Mouse (Mus musculus): ENCODE measurements around the gene Fam169a.
A peak's percentile ranks its signal among the peaks of the same experiment; 100 is the strongest.
"Not testable (repeated sequence)": the region's sequence is repeated elsewhere in the genome, so short reads cannot be mapped to it uniquely, and the experiment has no call there.

Gene Fam169a

DNA sequence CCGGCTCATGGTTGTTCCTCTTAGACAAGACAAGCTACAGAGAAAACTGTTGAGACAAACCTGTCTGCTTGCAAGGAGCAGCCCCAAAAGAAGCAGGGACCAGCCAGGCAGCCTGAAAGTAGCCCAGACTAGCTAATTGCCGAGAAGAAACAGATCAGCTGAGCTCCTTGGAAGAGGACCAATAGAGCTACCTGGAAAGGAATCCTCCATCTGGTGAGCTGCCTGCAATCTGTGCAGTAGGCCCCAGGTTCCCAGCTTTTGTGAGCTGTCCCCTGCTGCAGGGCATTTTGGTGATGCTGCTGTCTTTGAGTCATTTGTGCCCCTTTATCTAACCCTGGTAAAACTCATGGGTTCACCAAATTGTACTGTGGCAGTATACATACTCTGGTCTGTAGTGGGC is 13.1 kb downstream of the Fam169a start:
- no peak for DNase-seq (ENCODE audit: low spot score)

- DNase-seq (ENCODE audit: low spot score): no peak
Measured at GRCm38 (mm10) chr13:97080615-97081014, 13.5 kb downstream of the Fam169a start.

DNA sequence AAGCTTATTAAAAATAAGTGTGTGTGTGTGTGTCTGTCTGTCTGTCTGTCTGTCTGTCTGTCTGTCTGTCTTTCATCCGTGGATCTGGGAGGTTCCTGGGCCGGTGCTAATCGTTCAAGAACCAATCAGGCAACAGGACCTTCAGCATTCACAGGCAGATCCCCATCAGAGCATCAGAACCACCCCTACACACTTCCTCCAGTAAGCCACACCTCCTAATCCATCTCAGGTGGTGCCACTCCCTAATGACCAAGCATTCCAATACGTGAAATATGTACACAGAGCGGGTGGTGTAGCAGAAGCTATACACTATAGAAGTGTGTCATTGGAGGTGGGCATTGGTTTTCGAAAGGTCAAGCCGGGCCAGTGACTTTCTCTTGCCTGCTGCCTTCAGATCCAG is 15.3 kb downstream of the Fam169a start:
- no peak for DNase-seq (ENCODE audit: low spot score)

DNA sequence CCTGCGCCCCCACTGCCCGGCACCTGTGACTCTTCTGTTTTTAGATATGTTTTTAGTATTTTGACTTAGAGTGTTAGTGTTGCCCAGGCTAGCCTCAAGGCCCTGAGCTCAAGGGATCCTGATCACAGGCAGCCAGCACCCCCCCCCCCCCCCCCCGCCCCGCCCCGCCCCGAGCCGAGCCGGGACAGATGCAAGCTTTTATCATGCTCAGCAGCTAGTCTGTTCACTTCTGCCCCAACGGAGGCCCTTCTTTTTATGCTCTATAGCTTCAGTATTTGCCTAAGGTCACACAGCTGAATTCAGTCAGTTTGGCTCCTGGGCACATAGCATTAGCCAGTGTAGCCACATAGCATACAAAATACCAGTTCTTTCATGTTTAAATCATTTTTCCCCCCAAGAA is 19.2 kb downstream of the Fam169a start:
- no peak for DNase-seq (ENCODE audit: low spot score)

DNA sequence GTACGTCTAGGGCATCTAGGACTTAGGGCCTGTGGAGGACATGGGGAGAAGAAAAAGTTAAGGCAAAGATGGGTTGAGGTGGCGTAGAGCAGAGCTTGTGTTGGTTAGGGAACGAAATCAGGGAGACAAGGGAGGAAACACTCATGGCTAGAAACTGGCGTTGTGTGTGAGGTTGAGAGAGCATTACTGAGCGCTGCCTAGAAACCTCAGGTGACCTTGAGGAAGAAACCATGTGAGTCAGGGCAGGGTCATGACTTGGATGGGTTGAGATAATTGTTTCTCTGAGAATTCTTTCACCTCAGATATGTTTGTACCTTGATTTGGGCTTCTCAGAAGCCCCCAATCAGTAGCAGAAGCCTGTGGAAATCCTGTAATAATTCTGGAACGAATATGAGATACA is 20.3 kb downstream of the Fam169a start:
- no peak for DNase-seq (ENCODE audit: low spot score)

DNA sequence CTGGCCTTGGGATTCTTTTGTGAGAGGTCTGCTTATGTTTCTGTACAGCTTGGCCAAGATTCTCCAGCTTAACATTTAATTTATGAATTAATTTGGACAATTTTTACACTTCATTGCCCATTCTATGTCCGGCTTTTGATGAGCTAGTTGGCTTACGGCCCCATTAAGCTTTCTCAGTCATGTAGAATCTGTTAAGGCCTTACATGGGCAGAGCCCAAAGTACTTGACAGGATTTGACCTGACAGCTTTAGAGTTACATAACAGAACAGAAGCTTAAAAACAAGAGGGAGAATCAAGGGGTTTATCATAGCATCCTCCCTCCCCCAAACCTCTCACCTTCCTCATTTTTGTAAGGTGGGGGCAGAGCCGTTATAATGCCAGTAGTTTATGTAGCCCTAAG is 21.1 kb downstream of the Fam169a start:
- no peak for DNase-seq (ENCODE audit: low spot score)

DNA sequence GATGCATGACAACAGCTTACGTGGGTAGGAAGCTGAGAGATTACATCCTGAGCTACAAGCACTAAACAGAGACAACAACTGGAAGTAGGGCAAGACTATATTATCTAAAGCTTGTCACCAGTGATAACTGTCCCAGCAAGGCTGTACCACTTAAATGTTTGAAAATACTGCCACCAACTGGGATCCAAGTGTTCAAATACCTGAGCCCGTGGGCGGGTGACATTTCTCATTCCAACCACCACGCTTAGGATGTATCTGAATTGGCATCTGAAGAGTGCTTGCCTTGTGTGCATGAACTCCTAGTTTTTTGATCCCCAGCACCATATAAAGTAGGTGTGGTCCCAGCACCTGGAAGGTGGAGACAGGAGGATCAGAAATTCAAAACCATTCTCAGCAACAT is 28.6 kb downstream of the Fam169a start:
- no peak for DNase-seq (ENCODE audit: low spot score)

DNA sequence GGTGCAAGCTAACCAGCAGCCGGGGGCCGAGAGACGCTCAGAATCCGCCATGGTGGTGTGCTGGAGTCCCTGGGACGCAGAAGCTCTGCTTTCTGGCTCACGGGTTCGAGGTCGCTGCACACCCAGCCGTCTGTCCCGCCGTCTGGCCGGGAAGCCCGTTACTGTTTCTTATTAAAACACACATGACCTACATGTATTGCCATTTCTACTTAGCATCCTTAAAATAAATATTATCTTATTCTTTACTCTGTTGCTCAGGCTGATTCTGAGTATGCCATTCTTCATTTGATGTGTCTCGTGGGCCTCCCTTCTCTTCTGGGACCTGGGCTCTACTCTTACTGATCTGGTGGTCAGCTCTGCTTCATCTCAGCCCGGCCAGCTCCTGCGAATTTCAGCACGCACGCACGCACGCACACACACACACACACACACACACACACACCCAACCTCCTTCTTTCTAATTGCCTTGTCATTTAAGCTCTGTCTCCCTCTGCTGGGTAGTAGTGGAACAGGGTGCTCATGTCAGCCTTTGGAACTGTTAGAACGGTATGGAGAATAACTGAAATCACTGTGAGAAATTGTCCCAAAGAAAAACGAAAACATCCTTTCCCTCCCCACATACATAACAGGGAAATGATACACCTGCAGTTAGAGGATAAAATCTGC is 32.2 kb downstream of the Fam169a start, which contains the start of gene Gm6169:
Gene Gm6169 (minus strand): TSS at position 51 of the 666 bp plus-strand sequence.
- DNase-seq (ENCODE audit: low spot score): peak; percentile 77

DNA sequence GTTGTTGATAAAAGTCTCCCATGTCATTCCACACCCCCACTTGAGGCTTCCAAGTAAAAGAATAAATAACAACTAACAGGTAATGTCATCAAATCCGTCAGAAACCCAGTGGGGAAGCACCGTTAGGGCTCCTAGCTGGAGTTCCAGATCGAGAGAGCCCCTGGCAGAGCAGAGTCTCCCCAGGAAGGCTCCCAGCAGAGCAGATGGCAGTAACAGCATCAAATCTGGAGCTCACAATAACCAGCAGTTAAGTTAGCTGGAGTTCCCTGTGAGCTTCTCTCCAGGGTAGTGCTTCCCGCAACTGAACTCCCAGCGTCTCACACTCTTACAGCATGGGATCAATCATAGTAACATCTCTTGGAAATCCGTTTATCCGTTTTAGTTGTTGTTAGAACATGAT is 37.9 kb downstream of the Fam169a start:
- no peak for DNase-seq (ENCODE audit: low spot score)

DNA sequence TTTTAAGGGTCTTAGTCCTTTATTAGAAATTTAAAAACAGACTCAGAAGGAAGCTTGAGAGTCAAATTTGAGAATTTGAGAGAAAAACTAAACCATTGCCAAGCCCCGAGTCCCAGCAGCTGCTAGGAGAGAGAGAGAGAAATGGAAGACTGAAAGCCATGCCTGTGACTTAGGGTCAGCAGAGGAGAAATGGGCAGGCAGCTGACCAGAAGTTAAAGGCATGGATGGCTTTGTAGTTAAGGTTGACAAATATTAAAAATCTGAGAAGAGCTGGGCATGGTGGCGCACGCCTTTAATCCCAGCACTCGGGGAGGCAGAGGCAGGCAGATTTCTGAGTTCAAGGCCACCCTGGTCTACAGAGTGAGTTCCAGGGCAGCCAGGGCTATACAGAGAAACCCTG is 40.6 kb downstream of the Fam169a start:
- not testable (repeated sequence) for DNase-seq (ENCODE audit: low spot score)

DNA sequence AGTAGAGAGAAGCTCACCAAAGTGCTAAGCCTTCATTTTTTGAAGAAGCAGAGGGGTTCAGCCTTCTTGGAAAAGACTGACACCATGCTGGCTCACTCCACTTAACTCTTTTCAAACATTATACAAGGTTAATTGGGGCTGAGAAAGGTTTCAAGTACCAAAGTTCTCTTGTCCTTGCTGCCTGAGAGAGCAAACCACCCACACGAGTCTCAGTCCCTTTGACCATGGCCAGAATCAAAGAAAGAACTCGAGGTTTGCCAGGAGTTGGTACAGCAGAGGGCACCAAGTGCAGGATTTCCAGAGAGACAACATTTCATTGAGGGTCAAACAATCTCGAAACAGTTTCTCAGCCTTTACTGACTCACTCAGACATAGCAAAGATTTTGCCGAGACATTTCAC is 42.0 kb downstream of the Fam169a start:
- DNase-seq (ENCODE audit: low spot score): no peak

DNA sequence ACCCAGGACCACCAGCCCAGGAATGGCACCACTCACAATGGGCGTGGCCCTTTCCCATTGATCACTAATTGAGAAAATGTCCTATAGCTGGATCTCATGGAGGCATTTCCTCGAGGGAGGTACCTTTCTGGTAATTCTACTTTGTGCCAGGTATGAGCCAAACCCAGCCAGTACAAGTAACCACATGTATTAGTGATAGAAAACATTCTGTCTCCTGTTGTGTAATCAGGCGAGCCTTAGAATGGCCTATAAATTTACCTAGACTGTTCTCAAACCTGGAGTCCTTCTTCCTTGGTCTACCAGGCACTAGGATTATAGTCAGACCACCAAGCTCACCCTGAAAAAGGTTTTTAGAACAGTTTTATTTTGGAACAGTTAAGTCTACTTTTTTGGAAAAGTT is 54.3 kb downstream of the Fam169a start:
- no peak for DNase-seq (ENCODE audit: low spot score)

DNA sequence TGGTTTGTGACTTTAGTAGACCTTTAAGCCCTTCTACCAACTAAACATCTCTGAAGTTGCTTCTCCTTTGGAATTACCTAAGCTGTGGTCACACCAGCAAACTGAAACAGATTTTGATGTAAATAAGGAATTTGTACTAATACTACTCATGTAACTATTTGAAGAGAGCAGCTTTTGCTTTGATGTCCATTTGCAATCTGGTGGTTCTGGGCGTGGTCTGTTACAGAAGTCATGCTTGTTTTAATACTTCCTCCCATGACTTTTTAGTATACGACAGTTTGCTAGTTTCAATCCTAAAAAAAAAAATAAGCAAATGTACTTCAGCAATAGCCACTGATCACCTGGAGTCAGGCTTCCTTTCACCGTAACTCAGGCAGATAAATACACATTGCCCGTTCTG is 62.6 kb downstream of the Fam169a start:
- DNase-seq (ENCODE audit: low spot score): not testable (repeated sequence)

GRCm38 (mm10) chr13:97130413-97130812 is 63.3 kb downstream of the Fam169a start:
- DNase-seq (ENCODE audit: low spot score): not testable (repeated sequence)

DNA sequence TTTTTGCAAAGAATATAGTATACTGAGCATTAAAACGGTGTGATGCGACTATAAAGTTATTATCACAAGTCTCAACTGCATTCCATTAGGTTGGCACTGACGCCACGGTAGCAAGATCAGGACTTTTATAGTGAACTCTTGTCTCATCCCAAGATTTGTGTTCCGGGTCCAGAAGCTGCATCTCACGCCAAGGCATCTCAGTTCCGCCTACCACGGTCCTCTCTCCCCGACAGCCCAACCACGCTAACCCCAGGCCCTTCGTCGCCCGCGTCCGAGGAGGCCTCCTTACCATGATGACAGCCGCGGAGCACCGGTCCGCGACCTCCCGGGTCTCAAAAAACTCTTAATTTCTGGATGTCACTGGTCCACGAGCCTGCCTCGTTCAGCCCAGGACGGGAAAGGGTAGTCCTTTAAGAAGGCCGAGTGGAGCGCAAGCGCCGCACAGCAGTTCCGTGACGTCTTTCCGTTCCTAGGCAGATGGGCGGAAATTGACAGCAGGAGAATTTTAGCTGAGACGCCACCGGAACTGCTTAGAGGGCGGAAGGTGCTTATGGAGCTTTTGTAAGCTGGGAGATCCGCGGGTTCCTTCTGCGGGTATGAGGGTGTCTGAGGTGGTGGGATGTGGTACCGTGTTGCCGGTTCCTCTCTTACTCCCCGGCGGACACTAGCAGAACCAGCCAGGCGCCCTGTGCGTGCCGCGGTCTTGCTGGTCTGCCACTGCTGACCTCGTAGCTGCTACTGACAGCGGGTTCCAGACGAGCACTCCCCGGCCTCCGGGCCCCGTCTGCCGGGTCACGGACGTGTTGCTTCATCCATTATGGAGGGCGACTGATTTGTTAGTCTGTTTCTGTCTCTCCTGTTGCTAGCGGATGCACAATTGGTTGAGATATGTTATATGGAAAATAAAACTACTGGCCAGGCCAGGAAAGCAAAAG is 70.6 kb downstream of the Fam169a start, which contains the start of the genes Gfm2 and Nsa2:
Gene Gfm2 (plus strand): TSS at position 472 of the 935 bp plus-strand sequence.
Gene Nsa2 (minus strand): TSS at position 472 of the 935 bp plus-strand sequence.
- peak; percentile 82 for DNase-seq (ENCODE audit: low spot score)

DNA sequence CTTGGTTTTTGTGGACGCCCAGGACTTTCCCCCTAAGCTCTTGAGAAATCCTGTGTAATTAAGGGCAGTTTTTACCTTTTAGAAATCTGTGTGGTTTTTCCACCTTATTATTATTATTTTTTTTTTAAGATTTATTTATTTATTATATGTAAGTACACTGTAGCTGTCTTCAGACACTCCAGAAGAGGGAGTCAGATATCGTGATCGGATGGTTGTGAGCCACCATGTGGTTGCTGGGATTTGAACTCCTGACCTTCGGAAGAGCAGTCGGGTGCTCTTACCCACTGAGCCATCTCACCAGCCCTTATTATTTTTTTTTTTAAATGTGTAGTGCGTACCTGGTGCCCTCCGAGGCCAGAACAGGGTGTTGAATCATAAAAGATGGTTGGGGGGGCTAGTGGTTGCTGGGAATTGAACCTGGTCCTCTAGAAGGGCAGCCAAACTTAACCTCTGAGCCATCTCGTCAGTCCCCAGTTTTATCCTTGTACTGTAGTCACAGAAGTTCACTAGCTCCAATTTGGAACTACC is 71.4 kb downstream of the Fam169a start:
- not testable (repeated sequence) for DNase-seq (ENCODE audit: low spot score)

- DNase-seq (ENCODE audit: low spot score): no peak
Measured at GRCm38 (mm10) chr13:97142321-97142720, 75.2 kb downstream of the Fam169a start.

DNA sequence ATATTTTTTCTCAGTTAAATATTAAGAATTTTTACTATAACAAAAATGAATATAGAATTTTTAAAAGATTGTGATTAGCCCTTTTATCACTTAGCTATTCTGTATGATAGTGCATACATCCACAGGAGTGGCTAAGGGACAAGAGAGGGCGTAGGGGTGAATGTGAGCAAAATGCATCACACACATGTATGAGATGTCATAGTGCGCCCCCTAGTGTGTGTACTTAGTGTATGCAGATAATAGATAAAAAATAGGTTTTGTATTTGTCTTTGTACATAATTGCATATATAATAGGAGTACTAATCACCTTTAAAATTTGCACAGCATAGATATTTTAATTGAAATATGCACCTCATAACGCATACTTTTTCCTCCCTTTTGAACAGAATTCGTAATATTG is 78.7 kb downstream of the Fam169a start:
- DNase-seq (ENCODE audit: low spot score): peak; percentile 67

DNA sequence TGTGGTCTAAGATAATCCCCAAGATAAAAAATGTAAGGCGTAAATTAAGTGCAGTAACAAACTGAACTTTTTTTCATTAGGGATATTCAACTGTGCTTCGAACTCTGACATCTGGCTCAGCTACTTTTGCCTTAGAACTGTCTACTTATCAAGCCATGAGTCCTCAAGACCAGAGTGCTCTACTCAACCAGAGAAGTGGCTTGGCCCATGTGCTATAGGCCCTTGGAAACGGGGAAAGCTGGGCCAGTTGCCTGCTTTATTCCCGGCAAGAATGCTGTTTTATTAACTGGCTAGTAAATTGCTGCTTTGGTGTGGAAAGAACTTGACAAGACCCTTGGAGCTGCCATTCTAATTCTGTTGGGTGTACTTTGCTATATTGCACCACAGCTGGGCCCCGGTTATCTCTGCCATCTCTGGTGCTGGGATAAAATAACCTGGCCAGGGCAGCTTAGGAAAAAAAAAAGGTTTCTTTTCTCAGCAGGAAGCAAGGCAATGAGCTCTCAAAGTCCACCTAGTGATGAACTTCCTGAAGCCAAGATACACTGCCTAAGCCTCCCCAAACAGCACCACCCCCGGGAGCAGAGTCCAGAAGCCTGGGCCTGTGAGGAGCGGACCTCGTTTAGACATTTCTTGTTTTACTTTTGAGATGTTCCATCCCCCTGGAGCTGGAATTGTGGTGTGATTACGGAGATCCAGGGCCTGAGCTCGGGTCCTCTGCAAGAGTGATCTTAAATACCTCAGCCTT is 108.6 kb downstream of the Fam169a start:
- DNase-seq (ENCODE audit: low spot score): no peak

- no peak for DNase-seq (ENCODE audit: low spot score)
Measured at GRCm38 (mm10) chr13:97176731-97177130, 109.6 kb downstream of the Fam169a start.

- no peak for DNase-seq (ENCODE audit: low spot score)
Measured at GRCm38 (mm10) chr13:97178943-97179342, 111.9 kb downstream of the Fam169a start.
